Mouse (Mus musculus) forebrain, embryonic 14.5 days (tissue): ENCODE results near the gene Gk2. TPM values are rescaled to one million over a fixed set of nuclear protein-coding genes. Genes with fewer than 3 reads are reported as not detected.

Source experiments
- ATAC-seq: fragments of 200-750 bp; cut with Nextera tagmentation; 2 replicates; pipeline ENCODE4 v1.8.0; 2017; ENCODE audit warnings: mild to moderate bottlenecking, moderate library complexity
- DNase-seq: peaks from one replicate; pipeline ENCODE4 v3.0.0-alpha.2; 2015; ENCODE audit warnings: low spot score
- H3K27ac ChIP-seq: fragments of 300-500 bp; sonication (generic); 2 replicates; pipeline ENCODE4 v1.5.1; 2014; ENCODE audit warnings: low read depth, mild to moderate bottlenecking, control low read depth, low read length, moderate library complexity
- H3K27me3 ChIP-seq: fragments of 300-500 bp; sonication (generic); replicated peaks from 2 replicates; pipeline ENCODE4 v1.6.1; 2014; ENCODE audit warnings: low read length, control low read depth, mixed read lengths; ENCODE audit not compliant: control insufficient read depth, insufficient read depth
- H3K36me3 ChIP-seq: fragments of 300-500 bp; sonication (generic); 2 replicates; pipeline ENCODE4 v1.6.1; 2014; ENCODE audit warnings: low read length, control low read depth; ENCODE audit not compliant: control insufficient read depth, insufficient read depth
- H3K4me1 ChIP-seq: fragments of 300-500 bp; sonication (generic); 2 replicates; pipeline ENCODE4 v1.6.1; 2014; ENCODE audit warnings: antibody characterized with exemption, low read length, control low read depth; ENCODE audit not compliant: control insufficient read depth, insufficient read depth
- H3K4me2 ChIP-seq: fragments of 300-500 bp; sonication (generic); 2 replicates; pipeline ENCODE4 v1.6.1; 2014; ENCODE audit warnings: mild to moderate bottlenecking, control low read depth, low read length
- H3K4me3 ChIP-seq: fragments of 300-500 bp; sonication (generic); 2 replicates; pipeline ENCODE4 v1.5.1; 2014; ENCODE audit warnings: low read depth, low read length, control low read depth
- H3K9ac ChIP-seq: fragments of 300-500 bp; sonication (generic); 2 replicates; pipeline ENCODE4 v1.6.1; 2014; ENCODE audit warnings: mild to moderate bottlenecking, low read length, control low read depth, moderate library complexity
- H3K9me3 ChIP-seq: fragments of 300-500 bp; sonication (generic); replicated peaks from 2 replicates; pipeline ENCODE4 v1.6.1; 2016; ENCODE audit warnings: low read length, control low read depth, mixed read lengths; ENCODE audit not compliant: control insufficient read depth
- WGBS: fragments of 180-500 bp; shearing (Covaris S2); extraction: QIAGEN DNeasy Blood & Tissue Kit; methylation state at CpG from one replicate; pipeline ENCODE4 v1.1.7; 2014; 5-methylcytosine and 5-hydroxymethylcytosine counted together
- polyA plus RNA-seq: library from polyadenylated mRNA; unstranded; fragments of >200 nt; fragmentation: Nextera tagmentation; extraction: Ambion mirVana; gene quantifications from 2 replicates; pipeline ENCODE4 v1.2.1, GENCODE M21; 2014

Gene Gk2
- polyA plus RNA-seq, 1 experiment from 2014 or later = not detected

- Histone ChIP-seq H3K4me1 (peaks cover 11% of the 10 kb centered on the region), H3K27me3 (no peaks in the 10 kb centered on the region), H3K4me3 (no peak overlapping the region), H3K4me2 (no peak overlapping the region), H3K9me3 (no peaks in the 10 kb centered on the region), H3K36me3 (no peaks in the 10 kb centered on the region), H3K27ac (no peak overlapping the region), H3K9ac (no peak overlapping the region)
- DNase-seq (peak; percentile 58), ATAC-seq (0 out of 2 replicates have a peak, but pooled peaks have one; percentile 43)
- WGBS = 47% methylated on average over 6 of the region's 6 CpGs
Measured at GRCm38 (mm10) chr5:97410190-97410589, 46.6 kb downstream of the Gk2 start.

DNA sequence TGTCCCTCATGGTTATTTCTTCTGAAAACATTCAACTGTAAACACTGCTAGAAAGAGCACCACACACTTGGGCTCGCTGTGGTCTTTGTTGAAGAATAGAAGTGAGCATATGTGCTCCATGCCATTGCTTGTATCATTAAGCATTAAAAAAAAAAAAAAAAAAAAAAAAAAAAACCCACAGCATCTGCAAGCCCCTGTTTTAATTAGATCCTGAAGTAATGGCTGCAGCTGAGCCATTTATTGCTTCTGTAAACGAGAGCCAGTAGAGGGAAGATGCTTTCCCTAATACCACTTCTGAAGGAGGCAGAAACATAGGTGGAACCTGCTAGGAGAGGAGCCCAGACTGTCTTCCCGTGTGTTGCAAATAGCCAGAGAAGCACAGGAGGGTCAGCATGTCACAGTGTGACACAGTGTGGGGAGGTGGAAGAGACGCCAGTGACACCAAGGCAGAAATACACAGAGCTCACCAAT lies 47.6 kb downstream of the Gk2 start:
- DNase-seq (peak; percentile 67), ATAC-seq (peak; percentile 66)
- Histone ChIP-seq H3K4me2 (no peak overlapping the region), H3K9me3 (no peaks in the 10 kb centered on the region), H3K36me3 (no peaks in the 10 kb centered on the region), H3K9ac (no peak overlapping the region), H3K27me3 (no peaks in the 10 kb centered on the region), H3K4me1 (peaks cover 11% of the 10 kb centered on the region), H3K4me3 (no peak overlapping the region), H3K27ac (peak overlapping the region; percentile 72)
- 39% methylated on average over 4 of the region's 4 CpGs for WGBS

Other genes with a start within 250 kb of the Gk2 start
- gene Naa11, start 64.6 kb downstream of the Gk2 start, polyA plus RNA-seq = 0.08 TPM in 1 of 2 replicates, not detected in the other